Comparison of ENCODE assay signal across 19 mouse cellular contexts in genomic region chr4:117279253-117279642, GRCm38 (mm10). TPM values are rescaled to one million over a fixed set of nuclear protein-coding genes. Genes with fewer than 3 reads are reported as not detected.
"Had no signal": no experiment of that assay in that cellular context is flagged by ENCODE, and none has a peak within 500 bp of the region (broad histone marks: within the 10 kb centered on the region; RNA-seq: fewer than 3 reads in every experiment).

No protein-coding gene starts in this region.

- H3K9me3 ChIP-seq: liver, embryonic 15.5 days had no signal

- H3K27me3 ChIP-seq: liver, embryonic 15.5 days; lung, embryonic 15.5 days; megakaryocyte, embryonic 14.5 days had no signal

- H3K4me3 ChIP-seq: left cerebral cortex, adult 2 months; liver, embryonic 15.5 days; lung, embryonic 15.5 days; megakaryocyte, embryonic 14.5 days had no signal

- H3K4me2 ChIP-seq: liver, embryonic 11.5 days; liver, embryonic 15.5 days; lung, embryonic 15.5 days; midbrain, embryonic 11.5 days had no signal

- H3K27ac ChIP-seq: left cerebral cortex, adult 2 months; liver, embryonic 15.5 days; lung, embryonic 15.5 days; stomach, postnatal 0 days had no signal

- H3K9ac ChIP-seq: liver, embryonic 15.5 days; lung, embryonic 15.5 days had no signal

- DNase-seq: kidney, adult 18-20 months; kidney, adult 9 months; kidney, postnatal 14 days; kidney, postnatal 4 days; layer of hippocampus, postnatal 36 days; lung, adult 18-20 months; lung, postnatal 10 days; lung, postnatal 36 days; thymus, adult 2 months; thymus, postnatal 14 days; thymus, postnatal 4 days had no signal

RNA-seq across cellular contexts. Expression of gene Armh1, which starts 27.3 kb away (rescaled TPM):
- polyA plus RNA-seq: liver, embryonic 11.5 days; neural tube, embryonic 11.5 days had no signal
